Mouse (Mus musculus): ENCODE measurements around the gene D8Ertd738e.

D8Ertd738e gene

DNA sequence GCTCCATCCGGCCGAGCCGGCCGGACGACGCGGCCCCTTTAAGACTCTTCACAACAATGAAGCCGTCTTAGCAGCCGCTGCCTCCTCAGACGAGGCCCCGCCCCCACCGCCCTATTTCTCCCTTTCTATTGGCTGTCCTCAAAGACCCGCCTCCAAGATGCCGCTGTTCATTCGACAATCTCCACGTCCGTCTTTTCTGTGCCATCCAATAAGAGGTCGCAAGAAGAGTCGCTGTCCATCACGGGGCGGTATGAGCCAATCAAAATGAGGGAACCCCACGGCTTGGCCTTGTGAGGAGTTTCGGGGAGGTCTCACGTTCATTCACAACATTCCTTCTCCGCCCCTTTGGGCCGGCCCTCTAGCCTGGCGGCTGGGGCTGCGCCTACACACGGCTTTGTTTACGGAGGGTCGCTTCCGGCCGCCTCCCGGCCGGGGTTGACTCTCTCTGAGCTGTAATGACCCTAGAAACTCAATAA, 12.5 kb downstream of the D8Ertd738e start, which contains the start of gene Zswim4:
Zswim4 (minus strand) TSS at position 58 of the 476 bp plus-strand sequence.
- peak; percentile 98 to 100 for DNase-seq (ENCODE audit: inconsistent age in 2 of 2, low spot score in 1 of 2)

DNA sequence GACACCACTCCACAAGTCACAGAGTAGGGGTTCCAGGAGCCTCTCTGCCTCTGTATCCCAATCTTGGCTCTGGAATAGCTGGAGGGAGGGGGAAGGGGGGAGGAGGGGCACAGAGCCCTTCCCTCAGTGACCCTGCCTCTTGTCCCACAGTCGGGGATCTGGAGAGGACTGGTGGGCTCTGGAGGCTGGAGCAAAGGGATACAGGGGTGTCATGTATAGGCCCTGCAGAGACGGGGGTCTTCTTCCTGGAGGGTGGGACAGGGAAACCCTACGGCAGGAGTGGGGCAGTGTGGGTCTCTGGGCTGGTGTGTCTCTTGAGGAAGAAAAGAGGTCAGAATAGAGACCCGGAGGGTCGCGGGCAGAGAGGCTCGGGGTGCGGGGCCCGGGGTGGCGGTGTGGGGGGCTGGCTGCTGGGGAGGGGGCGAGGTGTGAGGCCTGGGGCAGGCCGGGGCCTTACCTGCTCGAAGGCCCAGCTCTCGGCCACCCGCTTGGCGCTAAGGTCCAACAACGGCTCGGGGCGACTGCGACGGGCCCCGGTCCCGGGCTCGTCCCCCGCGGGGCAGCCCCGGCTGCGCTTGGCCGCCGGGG, 13.0 kb downstream of the D8Ertd738e start:
- no peak for DNase-seq (ENCODE audit: inconsistent age in 2 of 2, low spot score in 1 of 2)

DNA sequence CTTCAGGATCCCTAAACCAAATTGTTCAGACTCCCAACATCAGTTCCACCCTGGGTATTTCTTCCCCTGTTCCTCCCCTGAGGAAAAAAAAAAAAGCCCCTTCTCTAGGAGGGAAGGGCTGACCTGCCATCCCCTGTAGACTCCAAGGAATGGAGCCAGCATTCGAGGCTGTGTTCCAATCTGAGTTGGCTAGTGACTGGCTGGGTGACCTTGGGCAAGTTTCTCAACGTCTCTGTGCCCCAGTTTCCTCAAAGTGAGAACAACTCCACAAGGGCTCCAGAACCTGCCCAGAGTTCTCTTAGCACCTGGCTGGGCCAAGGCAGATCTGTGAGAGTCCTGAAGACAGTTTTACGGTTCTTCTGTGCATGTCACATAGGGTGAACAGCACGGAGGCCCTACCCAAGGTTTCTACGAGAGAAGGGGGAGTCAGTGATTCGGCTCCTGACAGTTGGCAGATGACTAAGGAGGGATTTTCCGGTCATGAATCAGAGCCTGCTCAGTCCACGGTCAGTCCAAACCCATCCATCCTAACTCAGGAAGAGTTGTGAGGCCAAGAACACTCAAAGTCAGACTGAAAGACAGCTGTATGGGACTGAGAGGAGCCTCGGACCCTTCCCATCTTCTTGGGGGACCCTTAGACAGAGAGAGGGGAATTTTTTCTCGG, 13.6 kb downstream of the D8Ertd738e start:
- peak; percentile 87 to 97 for DNase-seq (ENCODE audit: inconsistent age in 2 of 2, low spot score in 1 of 2)

DNA sequence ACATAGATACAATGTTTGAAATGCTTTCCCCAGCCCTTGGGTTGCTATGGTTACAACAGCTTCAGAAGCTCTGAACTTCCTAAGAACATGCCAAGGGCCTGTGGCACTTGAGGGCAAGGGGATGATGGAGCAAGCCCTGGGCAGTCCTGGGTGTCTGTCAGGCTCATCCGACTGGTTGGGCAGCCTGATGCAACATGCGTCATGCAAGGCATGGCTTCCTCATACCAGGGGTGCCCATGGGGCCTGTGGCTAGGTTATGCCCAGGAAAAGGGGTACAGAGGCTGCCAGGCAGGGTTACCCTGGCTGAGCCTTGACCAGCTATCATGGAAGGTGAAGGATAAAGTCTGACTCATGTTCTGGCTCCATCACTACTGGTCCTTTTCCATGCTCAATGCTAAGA, 16.5 kb downstream of the D8Ertd738e start:
- peak; percentile 85 for DNase-seq (ENCODE audit: inconsistent age in 2 of 2, low spot score in 1 of 2)

DNA sequence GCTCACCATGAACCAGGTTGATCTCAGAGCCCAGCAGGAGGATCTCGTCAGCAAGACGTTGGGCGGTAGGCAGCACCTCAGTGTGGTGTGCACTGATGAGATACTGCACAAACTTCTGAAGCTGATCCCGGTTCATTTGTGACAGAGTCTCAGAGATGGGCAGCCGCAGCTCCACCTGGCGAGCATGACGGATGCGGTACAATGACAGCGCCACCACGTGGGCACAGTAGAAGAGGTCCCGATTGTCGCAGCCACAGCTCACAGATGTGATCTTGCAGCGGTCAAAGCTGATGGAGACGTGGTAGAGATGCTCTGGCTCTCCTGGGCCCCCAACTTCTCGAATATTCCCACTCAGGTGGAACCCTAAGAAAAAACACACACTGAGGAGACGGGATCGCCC, 18.8 kb downstream of the D8Ertd738e start:
- no peak for DNase-seq (ENCODE audit: inconsistent age in 2 of 2, low spot score in 1 of 2)

DNA sequence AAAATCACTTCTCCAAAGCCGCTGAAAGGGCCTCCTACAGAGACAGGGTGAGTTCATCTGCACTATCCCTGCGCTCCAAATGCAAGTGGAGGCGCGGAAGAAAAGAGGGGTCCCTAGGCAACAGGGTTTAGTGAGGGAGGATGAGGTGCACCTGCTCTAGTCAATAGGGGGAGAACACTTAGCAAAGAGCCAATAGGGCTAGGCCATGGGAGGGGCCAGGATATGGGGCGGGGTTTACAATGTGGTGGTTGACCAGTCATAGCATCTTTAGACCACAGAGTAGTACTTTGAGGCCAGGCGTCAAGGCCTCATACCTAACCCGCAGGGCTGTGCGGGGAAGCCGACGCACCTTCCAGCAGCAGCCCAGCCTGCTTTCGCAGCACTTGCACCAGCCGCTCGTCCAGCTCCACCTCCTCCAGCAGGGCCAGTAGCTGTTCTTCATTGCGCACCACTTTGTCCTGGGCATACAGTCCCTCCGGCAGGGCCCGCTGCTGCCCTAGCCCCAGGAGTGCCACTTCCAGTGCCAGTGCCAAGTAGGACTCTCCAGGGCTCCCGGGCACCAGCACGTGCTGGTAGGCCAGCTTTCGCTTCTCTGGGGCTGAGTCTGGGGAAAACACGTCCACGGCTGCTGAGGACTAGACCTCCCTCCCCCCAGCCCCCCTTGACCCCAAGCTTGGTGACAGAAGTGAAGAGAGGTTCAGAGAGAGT, 26.0 kb downstream of the D8Ertd738e start:
- DNase-seq (ENCODE audit: inconsistent age in 2 of 2, low spot score in 1 of 2): no peak

DNA sequence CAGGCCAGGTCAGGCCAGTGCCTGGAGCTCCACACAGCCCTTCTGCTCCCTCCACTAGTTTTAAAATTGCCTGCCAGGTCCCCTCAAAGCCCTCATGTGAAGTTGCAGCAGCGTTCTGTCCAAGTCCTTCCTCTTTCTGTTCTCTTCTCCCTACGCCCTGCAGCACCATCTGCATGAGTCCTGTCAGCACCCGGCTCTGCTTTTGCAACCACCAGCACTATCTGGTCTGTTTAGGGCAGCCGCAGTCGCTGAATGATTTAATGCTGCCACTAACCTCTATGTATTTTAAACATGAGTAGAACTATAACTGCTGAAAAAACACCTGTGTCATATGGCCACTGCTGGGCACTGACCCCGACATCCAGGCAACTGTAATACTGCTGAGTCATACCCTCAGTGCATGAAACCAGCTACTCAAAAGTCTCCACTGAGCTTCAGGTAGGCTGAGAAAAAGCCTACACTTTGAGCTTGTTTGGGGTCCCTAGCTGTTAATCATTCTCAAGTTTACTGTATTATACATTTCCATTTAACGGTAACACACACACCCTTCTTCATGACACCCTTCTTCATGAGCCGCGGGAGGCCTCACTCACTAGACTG, 26.9 kb downstream of the D8Ertd738e start:
- DNase-seq (ENCODE audit: inconsistent age in 2 of 2, low spot score in 1 of 2): peak in 1 of 2 experiments; percentile 59

DNA sequence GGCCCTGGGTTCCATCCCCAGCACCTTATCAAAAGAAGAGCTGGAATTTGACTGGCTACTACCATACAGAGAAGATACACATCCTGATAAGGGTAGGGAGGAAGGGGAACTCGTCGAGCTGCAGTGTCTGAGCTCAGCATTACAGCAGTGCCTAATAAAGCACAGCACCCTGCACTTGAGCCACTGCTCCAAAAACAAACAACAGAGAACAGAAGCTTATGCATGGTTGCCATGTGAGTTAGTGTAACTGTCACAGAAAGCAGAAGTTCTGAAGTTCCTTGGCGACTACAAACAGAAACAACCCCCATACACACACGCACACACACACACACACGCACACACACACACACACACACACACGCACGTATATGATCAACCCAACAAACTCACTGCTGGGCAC, 29.4 kb downstream of the D8Ertd738e start:
- no peak for DNase-seq (ENCODE audit: inconsistent age in 2 of 2, low spot score in 1 of 2)

DNA sequence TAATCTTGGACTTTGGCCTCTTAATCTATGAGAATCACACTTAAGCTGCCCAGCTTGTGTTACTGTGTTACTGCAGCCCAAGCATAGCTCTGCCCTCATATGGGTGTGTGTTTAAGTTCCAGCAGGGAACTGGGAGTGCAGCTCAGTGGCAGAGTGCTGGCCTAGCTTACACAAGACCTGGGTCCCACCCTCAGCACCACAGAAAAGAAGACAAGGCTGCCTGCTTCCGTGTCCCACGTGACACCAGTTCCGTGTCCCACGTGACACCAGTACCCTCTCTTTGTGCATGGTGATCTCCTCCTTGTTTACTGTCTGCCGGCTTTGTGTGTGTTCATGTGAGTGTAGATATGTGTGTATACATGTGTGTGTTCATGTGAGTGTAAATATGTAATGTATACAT, 31.4 kb downstream of the D8Ertd738e start:
- DNase-seq (ENCODE audit: inconsistent age in 2 of 2, low spot score in 1 of 2): no peak

DNA sequence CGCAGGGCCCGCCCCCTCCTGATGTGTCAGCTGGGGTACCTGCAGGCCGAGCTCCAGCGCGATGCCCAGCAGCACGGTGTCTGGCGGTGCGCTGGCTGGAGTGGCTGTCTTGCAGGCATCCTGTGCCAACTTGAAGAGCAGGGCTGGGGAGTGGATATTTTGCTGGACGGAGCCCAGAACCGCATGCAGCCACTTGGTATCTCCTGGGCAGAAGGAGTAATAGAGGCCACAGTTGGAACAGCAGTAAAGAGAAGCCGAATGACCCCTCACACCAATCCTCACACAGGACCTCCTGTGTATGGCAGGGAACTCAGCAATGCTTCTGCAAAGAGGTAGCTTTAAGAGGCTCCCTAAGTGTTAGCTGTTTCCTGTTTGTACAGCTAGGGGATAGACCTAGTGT, 32.3 kb downstream of the D8Ertd738e start:
- DNase-seq (ENCODE audit: inconsistent age in 2 of 2, low spot score in 1 of 2): no peak

DNA sequence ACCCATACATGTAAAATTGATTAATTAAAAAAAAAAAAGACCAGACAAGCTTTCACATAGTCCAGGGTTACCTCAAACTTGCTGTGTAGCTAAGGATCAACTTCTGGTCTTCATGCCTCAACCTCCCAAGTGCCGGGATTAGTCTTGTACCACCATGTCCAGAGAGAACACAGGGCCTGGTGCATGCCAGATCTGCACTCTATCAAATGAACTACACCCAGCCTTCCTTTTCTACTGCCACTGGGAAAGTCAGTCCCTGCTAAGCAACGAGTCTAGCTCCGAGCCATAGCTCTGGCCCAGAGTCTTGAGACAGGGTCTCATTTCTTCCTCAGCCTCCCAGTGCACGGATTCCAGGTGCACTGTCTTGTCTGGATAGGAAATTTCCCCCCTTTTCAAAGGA, 36.2 kb downstream of the D8Ertd738e start:
- DNase-seq (ENCODE audit: inconsistent age in 2 of 2, low spot score in 1 of 2): peak in 1 of 2 experiments; percentile 69

DNA sequence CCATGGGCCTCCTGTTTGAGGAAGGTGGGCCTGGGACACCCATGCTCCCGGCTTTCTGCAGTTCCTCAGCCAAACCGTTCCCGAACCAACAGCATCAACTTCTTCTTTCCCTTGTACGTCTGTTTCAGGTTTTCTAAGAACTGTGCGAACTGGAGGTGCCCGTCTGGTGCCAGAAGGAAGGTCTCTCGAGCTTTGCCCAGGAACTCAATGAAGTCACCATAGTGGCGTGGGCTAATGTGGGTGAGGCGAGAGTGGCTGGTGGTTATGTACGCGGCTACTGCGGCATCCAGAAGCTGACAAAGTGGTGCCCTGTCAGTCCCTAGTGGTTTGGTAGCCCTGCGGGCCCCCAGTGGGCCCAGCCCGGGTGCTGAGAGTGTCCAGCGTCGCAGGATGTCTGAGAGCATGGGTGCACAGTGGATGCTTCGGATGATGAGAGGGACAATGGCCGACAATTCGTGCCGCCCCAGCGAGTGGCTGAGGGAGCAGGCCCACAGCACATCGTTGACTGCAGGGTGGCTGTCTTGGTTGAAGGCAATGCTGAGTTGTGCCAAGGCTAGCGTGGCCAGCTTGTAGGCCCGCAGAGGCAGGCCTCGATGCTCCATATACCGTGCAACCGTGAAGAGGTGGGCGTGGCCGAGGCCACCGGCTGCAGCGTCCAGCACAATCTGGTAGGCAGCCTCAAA, 37.5 kb downstream of the D8Ertd738e start:
- peak in 1 of 2 experiments; percentile 55 for DNase-seq (ENCODE audit: inconsistent age in 2 of 2, low spot score in 1 of 2)

DNA sequence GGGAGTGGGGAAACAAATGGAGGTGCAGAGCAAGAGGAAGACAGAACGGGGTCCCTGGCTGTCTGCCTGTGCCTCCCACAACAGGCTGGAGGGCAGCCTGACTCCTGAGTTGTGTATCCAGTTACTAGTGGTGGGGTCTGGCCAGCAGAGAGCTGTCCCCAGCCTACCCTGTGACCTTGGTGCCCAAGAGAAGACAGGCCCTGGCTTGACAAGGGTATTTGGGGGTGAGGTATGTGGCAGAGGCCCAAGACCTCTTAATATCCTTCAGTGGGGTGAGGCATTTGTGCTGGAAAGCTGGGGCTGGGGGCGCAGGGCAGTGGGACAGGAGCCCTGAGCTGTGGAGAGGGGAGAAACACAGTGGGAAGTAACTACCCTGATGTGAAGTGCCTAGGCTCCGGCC, 38.3 kb downstream of the D8Ertd738e start:
- no peak for DNase-seq (ENCODE audit: inconsistent age in 2 of 2, low spot score in 1 of 2)

DNA sequence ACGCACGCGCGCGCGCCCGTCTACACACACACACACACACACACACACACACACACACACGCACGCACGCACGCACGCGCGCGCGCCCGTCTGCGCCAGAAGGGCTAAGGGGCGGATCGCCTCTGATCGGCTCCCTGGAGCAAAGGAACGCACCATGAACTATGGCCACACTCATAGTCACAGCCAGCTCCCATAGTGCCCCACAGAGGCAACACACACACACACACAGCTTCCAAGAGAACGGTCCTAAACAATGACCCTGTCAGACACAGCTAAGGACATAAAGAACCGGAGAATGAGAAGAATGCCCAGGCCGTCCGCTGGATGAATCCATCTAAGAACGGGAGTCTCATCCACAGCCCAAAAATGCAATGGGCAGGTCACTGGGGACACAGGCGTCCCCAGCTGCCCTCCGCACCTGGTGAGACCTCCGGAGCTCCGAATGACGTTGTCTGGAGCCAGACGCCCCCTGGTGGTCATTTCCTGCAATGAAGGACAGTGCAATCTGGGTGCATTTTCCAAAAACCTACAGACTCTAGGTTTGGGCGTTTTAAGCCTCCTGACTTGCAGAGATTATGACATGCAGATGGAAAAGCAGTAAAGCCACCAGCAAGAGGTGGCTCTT, 39.2 kb downstream of the D8Ertd738e start:
- peak; percentile 82 to 95 for DNase-seq (ENCODE audit: inconsistent age in 2 of 2, low spot score in 1 of 2)

DNA sequence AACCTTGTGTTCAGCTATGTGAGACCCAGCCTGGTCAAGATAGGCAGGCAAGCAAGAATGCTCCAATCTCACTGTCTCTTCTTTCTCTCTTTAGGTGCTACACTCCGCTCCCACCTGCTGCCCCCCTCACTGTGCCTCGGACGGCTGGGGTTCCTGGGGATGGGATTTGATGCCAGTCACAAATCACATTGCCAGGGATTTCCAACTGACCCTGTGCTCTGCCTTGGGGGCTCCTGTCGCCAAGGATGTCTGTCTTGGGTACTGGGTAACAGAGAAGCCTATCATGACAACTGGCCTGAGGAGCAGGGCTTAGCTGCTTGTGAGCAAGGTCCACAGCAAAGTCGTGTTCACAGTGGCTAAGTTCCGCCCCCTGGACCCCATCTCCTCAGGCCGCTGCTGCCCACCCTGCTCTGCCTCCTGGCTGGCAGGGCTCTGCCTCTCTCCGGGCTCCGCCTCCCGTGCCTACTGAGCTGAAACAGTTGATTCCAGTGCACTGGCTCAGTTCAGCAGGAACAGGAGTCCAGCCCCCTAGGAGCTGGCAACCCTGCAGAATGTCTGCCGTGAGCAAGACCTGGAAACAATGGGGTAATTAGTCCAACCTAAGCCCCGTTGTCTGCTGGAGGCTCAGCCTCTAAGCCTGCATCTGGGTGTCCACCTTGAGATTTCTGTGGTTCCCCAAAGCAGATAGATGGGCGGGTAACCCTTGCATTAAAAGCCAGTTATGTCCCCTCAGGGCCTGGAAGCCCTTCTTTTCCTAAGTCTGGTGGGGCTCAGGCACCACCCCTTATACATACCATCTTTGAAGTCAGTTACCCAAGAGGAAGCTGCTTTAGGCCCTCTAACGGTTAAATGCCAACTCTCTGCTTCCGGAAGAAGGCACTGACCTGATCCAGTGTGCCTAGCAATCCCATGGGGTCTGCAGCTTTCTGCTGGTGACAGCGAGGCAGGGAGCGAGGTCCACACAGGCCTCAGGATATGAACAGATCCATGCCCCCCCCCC, 40.8 kb downstream of the D8Ertd738e start:
- DNase-seq (ENCODE audit: inconsistent age in 2 of 2, low spot score in 1 of 2): peak in 1 of 2 experiments; percentile 59

DNA sequence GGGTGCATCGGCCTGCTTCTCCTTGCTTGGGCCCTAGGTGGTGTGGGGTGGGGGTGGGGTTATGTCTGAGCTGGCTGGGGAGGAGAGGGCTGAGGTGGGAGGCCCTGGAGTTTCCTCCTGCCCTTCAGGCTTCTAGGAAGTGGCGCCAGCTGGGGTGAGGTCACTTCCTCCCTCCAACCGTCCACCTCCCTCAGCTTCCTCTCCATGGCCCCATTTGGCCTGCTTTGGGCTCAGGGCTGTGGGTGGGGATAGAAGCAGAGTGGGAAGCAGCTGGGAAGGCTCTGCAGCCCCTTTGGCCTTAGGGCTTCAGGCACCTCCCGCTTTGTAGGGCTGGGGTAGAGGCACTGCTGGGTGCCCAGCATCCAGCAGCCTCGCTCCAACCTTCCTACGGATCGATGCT, 41.7 kb downstream of the D8Ertd738e start:
- peak; percentile 59 to 82 for DNase-seq (ENCODE audit: inconsistent age in 2 of 2, low spot score in 1 of 2)

DNA sequence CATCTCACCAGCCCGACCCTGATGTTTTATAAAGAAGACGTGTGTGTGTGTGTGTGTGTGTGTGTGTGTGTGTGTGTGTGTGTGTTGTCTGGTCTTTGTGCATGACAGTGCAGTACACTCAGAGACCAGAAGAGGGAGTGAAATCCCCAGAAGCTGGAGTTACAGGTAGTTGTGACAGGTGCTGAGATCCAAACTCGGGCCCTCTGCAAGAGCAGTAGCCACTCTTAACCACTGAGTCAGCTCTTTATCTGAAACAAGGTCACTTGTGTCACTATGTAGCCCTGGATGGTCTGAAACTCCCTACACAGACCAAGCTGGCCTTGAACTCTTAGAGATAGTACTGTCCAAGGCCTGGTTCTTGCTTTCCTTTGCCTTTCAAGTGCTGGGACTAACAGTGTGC, 42.9 kb downstream of the D8Ertd738e start:
- peak; percentile 34 to 80 for DNase-seq (ENCODE audit: inconsistent age in 2 of 2, low spot score in 1 of 2)

DNA sequence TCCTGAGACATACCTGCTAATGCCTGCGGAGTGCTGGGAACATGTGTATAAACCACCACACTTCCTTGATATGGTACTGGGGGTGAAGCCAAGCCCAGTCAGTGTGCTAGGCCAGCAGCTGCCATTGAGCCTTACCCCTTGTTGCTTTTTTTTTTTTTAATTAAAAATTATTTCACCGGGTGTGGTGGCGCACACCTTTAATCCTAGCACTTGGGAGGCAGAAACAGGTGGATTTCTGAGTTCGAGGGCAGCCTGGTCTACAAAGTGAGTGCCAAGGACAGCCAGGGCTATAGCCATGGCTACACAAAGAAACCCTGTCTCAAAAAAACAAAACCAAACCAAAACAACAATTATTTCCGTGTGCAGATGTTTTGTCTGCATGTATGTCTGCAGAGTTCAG, 44.4 kb downstream of the D8Ertd738e start:
- no peak for DNase-seq (ENCODE audit: inconsistent age in 2 of 2, low spot score in 1 of 2)

DNA sequence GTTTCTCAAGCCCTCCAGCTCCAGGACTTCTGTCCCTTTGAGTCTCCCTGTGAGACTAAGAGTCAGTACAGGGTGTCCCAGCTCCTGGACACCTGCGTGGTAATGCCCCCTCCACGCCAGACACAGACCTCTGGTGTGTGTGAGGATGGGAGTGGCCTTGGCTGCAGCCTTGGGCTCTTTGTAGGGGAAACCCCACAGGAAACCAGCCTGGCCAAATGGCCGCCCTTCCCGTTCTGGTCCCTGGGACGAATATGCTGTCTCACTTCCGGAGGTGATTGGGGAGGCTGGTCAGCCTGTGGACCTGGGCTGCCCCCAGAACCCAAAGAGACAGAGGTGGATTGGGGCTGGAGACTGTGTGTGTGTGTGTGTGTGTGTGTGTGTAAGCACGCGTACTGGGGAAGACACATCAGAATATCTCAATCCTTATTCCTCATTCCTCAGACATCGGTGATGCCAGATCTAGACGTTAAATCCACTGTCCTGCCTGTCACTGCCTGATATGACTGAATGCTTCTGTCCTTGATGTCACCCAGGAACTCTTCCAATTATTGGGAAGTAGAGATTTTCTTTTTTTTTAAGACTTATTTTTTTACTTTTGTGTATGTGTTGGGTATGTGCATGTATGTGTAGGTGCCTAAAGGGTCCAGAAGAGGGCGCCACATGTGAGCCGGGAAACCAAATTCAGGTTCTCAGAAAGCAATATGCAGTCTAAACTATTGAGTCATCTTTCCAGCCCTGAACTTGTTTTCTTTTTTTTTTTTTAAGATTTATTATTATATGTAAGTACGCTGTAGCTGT, 45.3 kb downstream of the D8Ertd738e start:
- DNase-seq (ENCODE audit: inconsistent age in 2 of 2, low spot score in 1 of 2): peak; percentile 88 to 94
